Mouse (Mus musculus) small intestine, adult 2 months (tissue): Measurements from ENCODE around the gene Orc5.

Experiments
- CTCF ChIP-seq: fragments of 200-500 bp; IDR thresholded peaks from 2 replicates; pipeline ENCODE4 v1.5.1; 2012; ENCODE audit warnings: low read depth, mild to moderate bottlenecking, control low read depth, inconsistent platforms, low read length, moderate library complexity, mixed read lengths; ENCODE audit not compliant: insufficient replicate concordance, insufficient read length; ENCODE audit errors: extremely low read depth
- POLR2A ChIP-seq: fragments of 200-500 bp; IDR thresholded peaks from 2 replicates; pipeline ENCODE4 v1.6.1; 2012; ENCODE audit warnings: low read depth, mild to moderate bottlenecking, control low read depth, inconsistent platforms, low read length, moderate library complexity

- TF ChIP-seq CTCF = no peak
- no peak for TF ChIP-seq POLR2A
Measured at GRCm38 (mm10) chr5:22545305-22545704, 4.9 kb downstream of the Orc5 start.
